Mouse (Mus musculus) liver, embryonic 14.5 days (tissue): ENCODE results near the gene Tmem135.

Experiments used
- CTCF ChIP-seq: IDR thresholded peaks from 2 replicates; pipeline ENCODE4 v1.5.1; 2016; ENCODE audit warnings: antibody characterized with exemption, low read depth, control low read depth
- EP300 ChIP-seq: IDR thresholded peaks from 2 replicates; pipeline ENCODE4 v1.6.1; 2016; ENCODE audit warnings: antibody characterized with exemption, low read depth

DNA sequence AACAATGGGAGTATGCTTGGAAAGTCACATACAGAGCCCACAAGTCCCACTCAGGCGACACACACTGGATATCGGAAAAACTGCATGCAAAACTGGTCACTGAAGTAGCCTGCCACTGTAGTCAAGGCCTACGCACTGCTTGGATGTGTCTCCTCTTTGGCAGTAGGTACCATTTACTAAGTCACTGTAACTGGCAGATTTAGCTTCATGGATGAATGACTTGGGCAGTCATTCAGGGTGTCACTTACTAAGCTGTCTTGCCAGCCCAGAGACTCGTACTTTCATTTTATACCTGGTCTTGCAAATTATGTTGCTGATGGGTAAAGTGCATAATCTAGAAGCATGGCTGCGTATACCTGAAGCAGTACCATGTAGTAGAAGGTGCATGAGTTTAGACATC, 17.3 kb upstream of the Tmem135 start:
- TF ChIP-seq CTCF (no peak), EP300 (no peak)
